Mouse (Mus musculus): ENCODE measurements at regions not wholly inside any gene's neighbourhood (a gene's known extent, or its start where the extent isn't known, plus 50 kb on each side); places are given as distances from the start of the nearest gene placed in this dataset.

DNA sequence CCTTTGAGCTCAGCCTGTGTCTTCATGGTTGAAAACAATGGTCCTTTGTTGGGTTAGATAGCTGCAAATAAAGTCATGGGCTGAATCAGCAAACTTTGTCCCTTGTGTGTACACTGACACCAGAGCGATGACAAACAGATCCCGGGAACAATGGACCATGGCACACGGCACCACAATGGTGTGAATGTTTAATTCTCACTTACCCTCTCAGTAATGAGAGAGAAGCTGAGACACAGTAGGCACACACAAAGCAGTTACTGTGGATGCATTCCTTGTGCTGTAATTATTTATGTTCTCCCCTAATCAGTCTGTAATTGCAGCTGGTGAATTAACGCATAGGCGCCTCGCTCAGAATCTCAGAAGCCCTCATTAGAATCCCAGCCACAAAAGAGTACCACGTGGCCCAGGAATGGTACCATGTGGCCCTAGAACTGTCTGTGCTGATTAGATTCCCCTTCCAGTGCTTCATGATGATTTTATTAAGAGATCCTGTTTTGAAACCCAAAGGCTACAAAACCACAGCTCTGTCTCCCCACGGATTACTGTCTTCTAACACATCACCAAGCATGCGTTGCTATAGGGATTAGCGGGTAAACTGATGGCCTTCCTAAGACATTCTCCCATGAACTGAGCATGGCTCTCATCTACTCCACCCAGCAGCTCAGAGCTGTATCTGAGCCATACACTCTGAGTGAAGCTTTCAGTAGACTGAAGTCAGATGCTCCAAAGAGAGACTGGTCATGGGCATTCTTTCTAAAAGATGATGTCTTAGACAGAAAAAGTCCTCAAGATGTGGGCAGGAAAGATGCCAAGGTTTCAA, 250.8 kb downstream of the Wdr11 start:
- H3K4me2 ChIP-seq (ENCODE audit: low read depth, severe bottlenecking) = no peak overlapping the region
- no peak overlapping the region for H3K4me3 ChIP-seq (ENCODE audit: low read depth, low read length)
- H3K36me3 ChIP-seq (ENCODE audit: control insufficient read depth, insufficient read depth, low read length) = no peaks in the 10 kb centered on the region
- H3K9me3 ChIP-seq (ENCODE audit: control insufficient read depth, low read length) = no peaks in the 10 kb centered on the region
- no peaks in the 10 kb centered on the region for H3K4me1 ChIP-seq (ENCODE audit: control insufficient read depth, insufficient read depth, low read length)
- H3K9ac ChIP-seq (ENCODE audit: low read length) = no peak overlapping the region
- ATAC-seq (ENCODE audit: insufficient number of reproducible peaks, low FRiP score, low TSS enrichment, low read depth) = no peak
- no peaks in the 10 kb centered on the region for H3K27me3 ChIP-seq (ENCODE audit: control insufficient read depth, insufficient read depth, low read length)
- no peak overlapping the region for H3K27ac ChIP-seq (replicated peaks; ENCODE audit: low read depth, low read length)
- no peak for DNase-seq (ENCODE audit: low spot score)
- 68% methylated on average over 10 of the region's 10 CpGs for WGBS

- Histone ChIP-seq H3K27ac (replicated peaks; ENCODE audit: low read depth, low read length) (no peak overlapping the region), H3K4me2 (ENCODE audit: low read depth, severe bottlenecking) (no peak overlapping the region), H3K27me3 (ENCODE audit: control insufficient read depth, insufficient read depth, low read length) (no peaks in the 10 kb centered on the region), H3K4me1 (ENCODE audit: control insufficient read depth, insufficient read depth, low read length) (no peaks in the 10 kb centered on the region), H3K9ac (ENCODE audit: low read length) (no peak overlapping the region), H3K4me3 (ENCODE audit: low read depth, low read length) (no peak overlapping the region), H3K36me3 (ENCODE audit: control insufficient read depth, insufficient read depth, low read length) (no peaks in the 10 kb centered on the region), H3K9me3 (ENCODE audit: control insufficient read depth, low read length) (no peaks in the 10 kb centered on the region)
- DNase-seq (ENCODE audit: low spot score) (no peak), ATAC-seq (ENCODE audit: insufficient number of reproducible peaks, low FRiP score, low TSS enrichment, low read depth) (no peak)
- 80% methylated on average over 5 of the region's 5 CpGs for WGBS
These were observed 255.5 kb downstream of the Wdr11 start for GRCm38 (mm10) chr7:129847136-129847535.

DNA sequence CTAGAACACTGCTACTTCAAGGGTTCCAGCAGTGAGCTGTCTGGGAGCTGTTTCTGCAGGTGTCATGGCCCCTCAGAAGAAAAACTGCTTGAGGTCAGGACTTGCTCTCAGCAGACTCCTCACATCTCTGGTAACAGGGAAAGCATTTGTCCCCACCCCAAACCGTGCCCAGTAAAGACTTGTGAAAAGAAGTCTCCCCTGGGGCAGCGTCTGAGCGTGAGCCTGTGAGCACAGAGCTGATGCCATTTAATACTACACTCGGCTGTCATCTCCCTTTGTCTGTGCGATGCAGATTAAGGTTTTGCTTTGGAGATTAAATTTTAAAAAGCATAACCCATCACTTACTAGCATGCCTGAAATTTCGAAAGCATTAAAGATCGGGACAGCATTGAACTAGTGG, 261.9 kb downstream of the Wdr11 start:
- H3K27ac ChIP-seq (replicated peaks; ENCODE audit: low read depth, low read length) = no peak overlapping the region
- 57% methylated on average over 7 of the region's 7 CpGs for WGBS
- no peaks in the 10 kb centered on the region for H3K36me3 ChIP-seq (ENCODE audit: control insufficient read depth, insufficient read depth, low read length)
- H3K4me1 ChIP-seq (ENCODE audit: control insufficient read depth, insufficient read depth, low read length) = no peaks in the 10 kb centered on the region
- no peak overlapping the region for H3K4me3 ChIP-seq (ENCODE audit: low read depth, low read length)
- no peak overlapping the region for H3K4me2 ChIP-seq (ENCODE audit: low read depth, severe bottlenecking)
- H3K9me3 ChIP-seq (ENCODE audit: control insufficient read depth, low read length) = no peaks in the 10 kb centered on the region
- DNase-seq (ENCODE audit: low spot score) (no peak), ATAC-seq (ENCODE audit: insufficient number of reproducible peaks, low FRiP score, low TSS enrichment, low read depth) (no peak)
- H3K27me3 ChIP-seq (ENCODE audit: control insufficient read depth, insufficient read depth, low read length) = no peaks in the 10 kb centered on the region
- H3K9ac ChIP-seq (ENCODE audit: low read length) = no peak overlapping the region

- ATAC-seq (ENCODE audit: insufficient number of reproducible peaks, low FRiP score, low TSS enrichment, low read depth) = no peak
- H3K4me1 ChIP-seq (ENCODE audit: control insufficient read depth, insufficient read depth, low read length) = no peaks in the 10 kb centered on the region
- WGBS = 69% methylated on average over 2 of the region's 2 CpGs
- no peaks in the 10 kb centered on the region for H3K9me3 ChIP-seq (ENCODE audit: control insufficient read depth, low read length)
- no peak overlapping the region for H3K9ac ChIP-seq (ENCODE audit: low read length)
- H3K4me3 ChIP-seq (ENCODE audit: low read depth, low read length) = no peak overlapping the region
- H3K4me2 ChIP-seq (ENCODE audit: low read depth, severe bottlenecking) = no peak overlapping the region
- DNase-seq (ENCODE audit: low spot score) = no peak
- no peak overlapping the region for H3K27ac ChIP-seq (replicated peaks; ENCODE audit: low read depth, low read length)
- H3K27me3 ChIP-seq (ENCODE audit: control insufficient read depth, insufficient read depth, low read length) = no peaks in the 10 kb centered on the region
- H3K36me3 ChIP-seq (ENCODE audit: control insufficient read depth, insufficient read depth, low read length) = no peaks in the 10 kb centered on the region
These were observed 263.3 kb downstream of the Wdr11 start for GRCm38 (mm10) chr7:129854942-129855341.

GRCm38 (mm10) chr7:129862966-129863365, 271.3 kb downstream of the Wdr11 start:
- Histone ChIP-seq H3K4me3 (ENCODE audit: low read depth, low read length) (no peak overlapping the region), H3K27ac (replicated peaks; ENCODE audit: low read depth, low read length) (no peak overlapping the region), H3K27me3 (ENCODE audit: control insufficient read depth, insufficient read depth, low read length) (no peaks in the 10 kb centered on the region), H3K36me3 (ENCODE audit: control insufficient read depth, insufficient read depth, low read length) (no peaks in the 10 kb centered on the region), H3K9me3 (ENCODE audit: control insufficient read depth, low read length) (no peaks in the 10 kb centered on the region), H3K4me2 (ENCODE audit: low read depth, severe bottlenecking) (no peak overlapping the region), H3K4me1 (ENCODE audit: control insufficient read depth, insufficient read depth, low read length) (no peaks in the 10 kb centered on the region), H3K9ac (ENCODE audit: low read length) (no peak overlapping the region)
- DNase-seq (ENCODE audit: low spot score) (no peak), ATAC-seq (ENCODE audit: insufficient number of reproducible peaks, low FRiP score, low TSS enrichment, low read depth) (no peak)
- 26% methylated on average over 1 of the region's 1 CpGs for WGBS

DNA sequence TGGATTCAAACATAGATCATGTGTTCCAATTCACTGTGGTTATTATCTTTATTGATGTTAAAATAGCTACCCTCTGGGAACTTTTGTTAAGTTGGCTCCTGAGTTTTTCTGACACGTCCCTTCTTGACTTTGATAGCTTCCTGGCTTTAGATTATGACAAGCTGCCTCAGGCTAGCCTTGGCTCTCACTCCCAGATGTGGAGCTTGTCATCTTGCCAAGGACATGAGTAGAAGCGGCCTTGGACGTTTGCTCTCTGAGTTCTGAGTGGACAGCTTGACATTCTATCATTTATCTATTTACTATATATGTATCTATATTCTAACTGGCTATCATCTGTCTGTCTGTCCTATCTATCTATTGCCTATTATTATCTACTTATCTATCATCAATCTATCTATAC, 273.9 kb downstream of the Wdr11 start:
- Histone ChIP-seq H3K4me3 (ENCODE audit: low read depth, low read length) (no peak overlapping the region), H3K36me3 (ENCODE audit: control insufficient read depth, insufficient read depth, low read length) (no peaks in the 10 kb centered on the region), H3K27me3 (ENCODE audit: control insufficient read depth, insufficient read depth, low read length) (no peaks in the 10 kb centered on the region), H3K4me1 (ENCODE audit: control insufficient read depth, insufficient read depth, low read length) (no peaks in the 10 kb centered on the region), H3K4me2 (ENCODE audit: low read depth, severe bottlenecking) (no peak overlapping the region), H3K27ac (replicated peaks; ENCODE audit: low read depth, low read length) (no peak overlapping the region), H3K9ac (ENCODE audit: low read length) (no peak overlapping the region), H3K9me3 (ENCODE audit: control insufficient read depth, low read length) (no peaks in the 10 kb centered on the region)
- ATAC-seq (ENCODE audit: insufficient number of reproducible peaks, low FRiP score, low TSS enrichment, low read depth) (no peak), DNase-seq (ENCODE audit: low spot score) (no peak)
- WGBS = 78% methylated on average over 3 of the region's 3 CpGs

- DNase-seq (ENCODE audit: low spot score) = no peak
- H3K4me3 ChIP-seq (ENCODE audit: low read depth, low read length) = no peak overlapping the region
- no peaks in the 10 kb centered on the region for H3K36me3 ChIP-seq (ENCODE audit: control insufficient read depth, insufficient read depth, low read length)
- peaks cover 9% of the 10 kb centered on the region for H3K4me1 ChIP-seq (ENCODE audit: control insufficient read depth, insufficient read depth, low read length)
- no peaks in the 10 kb centered on the region for H3K9me3 ChIP-seq (ENCODE audit: control insufficient read depth, low read length)
- ATAC-seq (ENCODE audit: insufficient number of reproducible peaks, low FRiP score, low TSS enrichment, low read depth) = no peak
- 53% methylated on average over 11 of the region's 11 CpGs for WGBS
- H3K27me3 ChIP-seq (ENCODE audit: control insufficient read depth, insufficient read depth, low read length) = no peaks in the 10 kb centered on the region
- H3K4me2 ChIP-seq (ENCODE audit: low read depth, severe bottlenecking) = no peak overlapping the region
- H3K27ac ChIP-seq (replicated peaks; ENCODE audit: low read depth, low read length) = 0 out of 2 replicates have a peak overlapping the region, but pooled peaks have one; percentile 0
- H3K9ac ChIP-seq (ENCODE audit: low read length) = no peak overlapping the region
These were observed 280.6 kb downstream of the Wdr11 start for GRCm38 (mm10) chr7:129872208-129872790.

DNA sequence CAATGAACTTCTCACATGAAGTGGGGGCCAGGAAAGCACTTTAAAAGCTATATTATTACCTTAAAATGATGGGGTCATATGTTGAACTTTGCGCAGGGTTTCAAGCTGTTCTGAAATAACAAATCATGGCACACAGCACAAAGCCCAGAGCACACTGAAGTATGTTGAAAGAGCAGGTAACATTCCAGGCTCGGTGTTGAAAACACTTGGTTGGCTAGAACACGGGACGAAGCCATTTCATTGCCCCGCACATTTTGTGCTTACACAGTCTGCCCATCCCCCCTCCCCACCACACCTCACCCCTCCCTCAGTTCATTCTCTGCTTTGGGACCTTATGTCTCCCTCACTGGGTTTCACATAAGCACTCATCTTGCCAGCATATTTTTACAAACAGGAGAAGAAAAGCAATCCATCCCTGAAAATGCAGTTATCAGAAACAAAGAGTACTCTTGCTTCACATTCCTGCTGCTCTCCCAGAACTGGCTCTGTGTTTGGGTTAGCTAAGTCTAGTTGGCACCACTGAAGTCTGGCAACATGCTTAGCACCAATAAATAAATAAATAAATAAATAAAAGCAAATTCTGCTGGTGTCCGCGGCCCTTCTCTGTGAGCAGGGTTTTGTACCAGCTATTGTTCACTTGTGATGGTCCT, 284.7 kb downstream of the Wdr11 start:
- no peaks in the 10 kb centered on the region for H3K27me3 ChIP-seq (ENCODE audit: control insufficient read depth, insufficient read depth, low read length)
- H3K9ac ChIP-seq (ENCODE audit: low read length) = no peak overlapping the region
- DNase-seq (ENCODE audit: low spot score) (no peak), ATAC-seq (ENCODE audit: insufficient number of reproducible peaks, low FRiP score, low TSS enrichment, low read depth) (no peak)
- no peaks in the 10 kb centered on the region for H3K36me3 ChIP-seq (ENCODE audit: control insufficient read depth, insufficient read depth, low read length)
- no peaks in the 10 kb centered on the region for H3K9me3 ChIP-seq (ENCODE audit: control insufficient read depth, low read length)
- 62% methylated on average over 7 of the region's 7 CpGs for WGBS
- no peak overlapping the region for H3K27ac ChIP-seq (replicated peaks; ENCODE audit: low read depth, low read length)
- peaks cover 9% of the 10 kb centered on the region for H3K4me1 ChIP-seq (ENCODE audit: control insufficient read depth, insufficient read depth, low read length)
- H3K4me2 ChIP-seq (ENCODE audit: low read depth, severe bottlenecking) = no peak overlapping the region
- H3K4me3 ChIP-seq (ENCODE audit: low read depth, low read length) = no peak overlapping the region
